Mouse (Mus musculus): ENCODE results near the gene Pakap.

Gene Pakap

GRCm38 (mm10) chr4:57837089-57837488 is 269.1 kb downstream of the Pakap start:
- no peak for DNase-seq (ENCODE audit: low spot score in 2 of 2)

- no peak for DNase-seq (ENCODE audit: low spot score in 2 of 2)
These were observed 271.4 kb downstream of the Pakap start for GRCm38 (mm10) chr4:57839343-57839742.

- DNase-seq (ENCODE audit: low spot score in 2 of 2), result no peak
These were observed 273.9 kb downstream of the Pakap start for GRCm38 (mm10) chr4:57841911-57842310.

- DNase-seq (ENCODE audit: low spot score in 2 of 2), result no peak
These were observed 274.7 kb downstream of the Pakap start for GRCm38 (mm10) chr4:57842472-57843305.

GRCm38 (mm10) chr4:57845031-57845431 is 277.1 kb downstream of the Pakap start:
- no peak for DNase-seq (ENCODE audit: low spot score in 2 of 2)

- no peak for DNase-seq (ENCODE audit: low spot score in 2 of 2)
These were observed 277.7 kb downstream of the Pakap start for GRCm38 (mm10) chr4:57845541-57846210.

GRCm38 (mm10) chr4:57846381-57846990 is 278.5 kb downstream of the Pakap start:
- DNase-seq (ENCODE audit: low spot score in 2 of 2), result no peak

GRCm38 (mm10) chr4:57846991-57847422 is 279.0 kb downstream of the Pakap start:
- no peak for DNase-seq (ENCODE audit: low spot score in 2 of 2)

- DNase-seq (ENCODE audit: low spot score in 2 of 2), result no peak
These were observed 279.7 kb downstream of the Pakap start for GRCm38 (mm10) chr4:57847676-57848075.

GRCm38 (mm10) chr4:57849465-57849864 is 281.5 kb downstream of the Pakap start:
- no peak for DNase-seq (ENCODE audit: low spot score in 2 of 2)

- no peak for DNase-seq (ENCODE audit: low spot score in 2 of 2)
These were observed 283.8 kb downstream of the Pakap start for GRCm38 (mm10) chr4:57851731-57852130.

GRCm38 (mm10) chr4:57852461-57853040 is 284.6 kb downstream of the Pakap start:
- DNase-seq (ENCODE audit: low spot score in 2 of 2), result no peak

- DNase-seq (ENCODE audit: low spot score in 2 of 2), result no peak
These were observed 286.2 kb downstream of the Pakap start for GRCm38 (mm10) chr4:57854181-57854580.

GRCm38 (mm10) chr4:57855281-57855941 is 287.4 kb downstream of the Pakap start:
- DNase-seq (ENCODE audit: low spot score in 2 of 2), result no peak

GRCm38 (mm10) chr4:57856673-57857072 is 288.7 kb downstream of the Pakap start:
- no peak for DNase-seq (ENCODE audit: low spot score in 2 of 2)

GRCm38 (mm10) chr4:57860204-57860611 is 292.2 kb downstream of the Pakap start:
- DNase-seq (ENCODE audit: low spot score in 2 of 2), result no peak

GRCm38 (mm10) chr4:57861166-57861565 is 293.2 kb downstream of the Pakap start:
- no peak for DNase-seq (ENCODE audit: low spot score in 2 of 2)

- no peak for DNase-seq (ENCODE audit: low spot score in 2 of 2)
These were observed 293.9 kb downstream of the Pakap start for GRCm38 (mm10) chr4:57861856-57862255.

- no peak for DNase-seq (ENCODE audit: low spot score in 2 of 2)
These were observed 294.4 kb downstream of the Pakap start for GRCm38 (mm10) chr4:57862269-57862986.

- DNase-seq (ENCODE audit: low spot score in 2 of 2), result no peak
These were observed 298.1 kb downstream of the Pakap start for GRCm38 (mm10) chr4:57866088-57866487.

- no peak for DNase-seq (ENCODE audit: low spot score in 2 of 2)
These were observed 299.0 kb downstream of the Pakap start for GRCm38 (mm10) chr4:57866990-57867389.

Data from spleen, postnatal 14 days (tissue).